Mouse (Mus musculus) gastrocnemius, postnatal 36 days (tissue): ENCODE results near the gene Ankrd13a. TPM values are rescaled to one million over a fixed set of nuclear protein-coding genes. Genes with fewer than 3 reads are reported as not detected.

ENCODE experiments used
- DNase-seq, 2 experiments: peaks; one replicate each; pipeline ENCODE4 v3.0.0; 2022
- intact Hi-C: fragments of 180-260 bp; cut with DNase I; formaldehyde crosslinking; loops from one replicate; pipeline ENCODE4 v1.15.1; 2025
- total RNA-seq, 2 experiments: library from RNA; stranded (reverse); gene quantifications; 2 replicates each; pipeline ENCODE4 v1.2.3; 2021

The Ankrd13a gene
- total RNA-seq, 2 experiments from 2014 or later: 18.8 to 21.4 TPM

- intact Hi-C loops: no loop called here
- DNase-seq: no peak
Measured at GRCm38 (mm10) chr5:114795231-114795630, 20.8 kb downstream of the Ankrd13a start.

GRCm38 (mm10) chr5:114795653-114796052 is 21.2 kb downstream of the Ankrd13a start:
- intact Hi-C loops: no loop called here
- no peak for DNase-seq

GRCm38 (mm10) chr5:114796299-114797012 is 22.0 kb downstream of the Ankrd13a start:
- intact Hi-C loops: no loop called here
- no peak for DNase-seq

- intact Hi-C loops: no loop called here
- no peak for DNase-seq
Measured at GRCm38 (mm10) chr5:114797253-114797652, 22.8 kb downstream of the Ankrd13a start.

GRCm38 (mm10) chr5:114799848-114800247 is 25.4 kb downstream of the Ankrd13a start:
- intact Hi-C loops: no loop called here

GRCm38 (mm10) chr5:114801049-114801448 is 26.6 kb downstream of the Ankrd13a start:
- intact Hi-C loops: no loop called here
- no peak for DNase-seq

More at GRCm38 (mm10) chr5:114799848-114800247, 25.4 kb downstream of the Ankrd13a start:
- no peak for DNase-seq

- intact Hi-C loops: no loop called here
- no peak for DNase-seq
Measured at GRCm38 (mm10) chr5:114801841-114802240, 27.4 kb downstream of the Ankrd13a start.

GRCm38 (mm10) chr5:114803231-114803630 is 28.8 kb downstream of the Ankrd13a start:
- intact Hi-C loops: no loop called here
- DNase-seq: no peak

GRCm38 (mm10) chr5:114804335-114804734 is 29.9 kb downstream of the Ankrd13a start:
- intact Hi-C loops: no loop called here
- no peak for DNase-seq

GRCm38 (mm10) chr5:114804958-114805357 is 30.5 kb downstream of the Ankrd13a start:
- intact Hi-C loops: no loop called here
- DNase-seq: peak in 1 of 2 experiments; percentile 34

GRCm38 (mm10) chr5:114805436-114806350 is 31.2 kb downstream of the Ankrd13a start:
- DNase-seq: peak in 1 of 2 experiments; percentile 34
- intact Hi-C loops: no loop called here

GRCm38 (mm10) chr5:114806636-114807035 is 32.2 kb downstream of the Ankrd13a start:
- no peak for DNase-seq
- intact Hi-C loops: no loop called here

GRCm38 (mm10) chr5:114807063-114807462 is 32.6 kb downstream of the Ankrd13a start:
- intact Hi-C loops: no loop called here
- DNase-seq: no peak

- intact Hi-C loops: no loop called here
Measured at GRCm38 (mm10) chr5:114807468-114807867, 33.0 kb downstream of the Ankrd13a start.

GRCm38 (mm10) chr5:114807893-114808292 is 33.4 kb downstream of the Ankrd13a start:
- no peak for DNase-seq
- intact Hi-C loops: no loop called here

More at GRCm38 (mm10) chr5:114807468-114807867, 33.0 kb downstream of the Ankrd13a start:
- no peak for DNase-seq

- intact Hi-C loops: no loop called here
- DNase-seq: no peak
Measured at GRCm38 (mm10) chr5:114808385-114808784, 33.9 kb downstream of the Ankrd13a start.

- DNase-seq: no peak
- intact Hi-C loops: no loop called here
Measured at GRCm38 (mm10) chr5:114809181-114809756, 34.8 kb downstream of the Ankrd13a start.

GRCm38 (mm10) chr5:114809826-114810225 is 35.3 kb downstream of the Ankrd13a start:
- intact Hi-C loops: no loop called here
- DNase-seq: no peak

GRCm38 (mm10) chr5:114813525-114814181 is 39.2 kb downstream of the Ankrd13a start:
- intact Hi-C loops: no loop called here
- peak; percentile 66 to 72 for DNase-seq

- no peak for DNase-seq
- intact Hi-C loops: no loop called here
Measured at GRCm38 (mm10) chr5:114816599-114816998, 42.1 kb downstream of the Ankrd13a start.
